ENCODE assay signal across 8 mouse cellular contexts in genomic region chr9:69988706-69989302, GRCm38 (mm10). TPM values are rescaled to one million over a fixed set of nuclear protein-coding genes. Genes with fewer than 3 reads are reported as not detected.
DNase-seq lines count a peak whose midpoint lies in the region; ATAC-seq and TF ChIP-seq lines count a peak whose summit lies in the region.

No protein-coding gene starts in this region.

- H3K4me2 ChIP-seq in embryonic facial prominence, embryonic 13.5 days: peak overlapping the region; percentile 60
- peak overlapping the region; percentile 62 for H3K4me2 ChIP-seq in hindbrain, postnatal 0 days (ENCODE audit: low read depth, low read length)
- H3K4me2 ChIP-seq in neural tube, embryonic 12.5 days (replicated peaks): peak overlapping the region; percentile 65

- 30% methylated on average over 16 of the region's 16 CpGs for WGBS in embryonic facial prominence, embryonic 13.5 days
- 35% methylated on average over 16 of the region's 16 CpGs for WGBS in hindbrain, postnatal 0 days
- 41% methylated on average over 16 of the region's 16 CpGs for WGBS in neural tube, embryonic 12.5 days

- peak overlapping the region; percentile 99 for H3K9ac ChIP-seq in embryonic facial prominence, embryonic 13.5 days
- peak overlapping the region; percentile 98 for H3K9ac ChIP-seq in hindbrain, postnatal 0 days (replicated peaks; ENCODE audit: low read length)
- H3K9ac ChIP-seq in neural tube, embryonic 12.5 days: peak overlapping the region; percentile 97; the same call in 1 of the 2 replicates

- no peak for ATAC-seq in embryonic facial prominence, embryonic 13.5 days (ENCODE audit: insufficient number of reproducible peaks, insufficient read depth, low FRiP score, low TSS enrichment, low read depth)
- ATAC-seq in hindbrain, postnatal 0 days: no peak
- ATAC-seq in neural tube, embryonic 12.5 days (ENCODE audit: low FRiP score, low read depth): no peak

- H3K4me3 ChIP-seq in layer of hippocampus, adult 2 months: peak overlapping the region; percentile 100
- H3K4me3 ChIP-seq in embryonic facial prominence, embryonic 13.5 days: peak overlapping the region; percentile 99
- peak overlapping the region; percentile 96 for H3K4me3 ChIP-seq in hindbrain, postnatal 0 days (ENCODE audit: low read length)
- peak overlapping the region; percentile 99 for H3K4me3 ChIP-seq in neural tube, embryonic 12.5 days

- peaks cover 33% of the 10 kb centered on the region for H3K4me1 ChIP-seq in embryonic facial prominence, embryonic 13.5 days
- 0 out of 2 replicates have a peak, but pooled peaks cover 5% of the 10 kb centered on the region for H3K4me1 ChIP-seq in hindbrain, postnatal 0 days (ENCODE audit: insufficient read depth, low read length)
- peaks cover 26% of the 10 kb centered on the region for H3K4me1 ChIP-seq in neural tube, embryonic 12.5 days

- H3K36me3 ChIP-seq in embryonic facial prominence, embryonic 13.5 days: peaks cover 13% of the 10 kb centered on the region
- no peaks in the 10 kb centered on the region for H3K36me3 ChIP-seq in hindbrain, postnatal 0 days (ENCODE audit: insufficient read depth, low read length)
- peaks cover 5% of the 10 kb centered on the region; the same call in 1 of the 2 replicates for H3K36me3 ChIP-seq in neural tube, embryonic 12.5 days

- H3K27me3 ChIP-seq in embryonic facial prominence, embryonic 13.5 days: no peaks in the 10 kb centered on the region
- H3K27me3 ChIP-seq in hindbrain, postnatal 0 days (ENCODE audit: insufficient read depth, low read length): no peaks in the 10 kb centered on the region
- H3K27me3 ChIP-seq in neural tube, embryonic 12.5 days (replicated peaks): no peaks in the 10 kb centered on the region

- H3K9me3 ChIP-seq in embryonic facial prominence, embryonic 13.5 days: no peaks in the 10 kb centered on the region
- H3K9me3 ChIP-seq in hindbrain, postnatal 0 days (ENCODE audit: low read length): no peaks in the 10 kb centered on the region
- no peaks in the 10 kb centered on the region for H3K9me3 ChIP-seq in neural tube, embryonic 12.5 days

- peak overlapping the region; percentile 95 for H3K27ac ChIP-seq in layer of hippocampus, adult 2 months
- peak overlapping the region; percentile 96; the same call in 1 of the 2 replicates for H3K27ac ChIP-seq in embryonic facial prominence, embryonic 13.5 days
- H3K27ac ChIP-seq in hindbrain, postnatal 0 days: peak overlapping the region; percentile 97
- peak overlapping the region; percentile 92 for H3K27ac ChIP-seq in neural tube, embryonic 12.5 days

- TF ChIP-seq CTCF in layer of hippocampus, adult 2 months (conservative IDR thresholded peaks at IDR 0.05): no peak
- no peak for TF ChIP-seq CTCF in hindbrain, postnatal 0 days (IDR thresholded peaks at IDR 0.05; ENCODE audit: low read depth)

- no peak for DNase-seq in layer of hippocampus, adult 2 months (ENCODE audit: low spot score in 2 of 2)
- no peak for DNase-seq in layer of hippocampus, postnatal 36 days
- no peak for DNase-seq in hindbrain, postnatal 0 days (ENCODE audit: low spot score)
- DNase-seq in right cerebral cortex, adult 2 months (ENCODE audit: low spot score in 2 of 2): no peak
- DNase-seq in adrenal gland, adult (ENCODE audit: inconsistent age in 2 of 2, low spot score in 1 of 2): no peak
- no peak for DNase-seq in cerebellum, postnatal 14 days

RNA-seq across cellular contexts. Expression of gene Bnip2, which starts 0.5 kb away (rescaled TPM):
- total RNA-seq in layer of hippocampus, adult 2 months (2021): 10 to 100 TPM; 36.1 to 41.4 TPM
- 10 to 100 TPM; 41.2 to 43.4 TPM for total RNA-seq in layer of hippocampus, postnatal 36 days (2021)
- polyA plus RNA-seq in embryonic facial prominence, embryonic 13.5 days (2015; fragmentation: Nextera tagmentation; extraction: Ambion mirVana): 103 and 122 TPM in 2 replicates
- 33.2 and 43.0 TPM in 2 replicates for total RNA-seq in hindbrain, postnatal 0 days (2014; rRNA removed)
- 44.3 and 48.5 TPM in 2 replicates for polyA plus RNA-seq in hindbrain, postnatal 0 days (2015; fragmentation: Nextera tagmentation; extraction: Ambion mirVana)
- polyA plus RNA-seq in neural tube, embryonic 12.5 days (2016; fragmentation: Nextera tagmentation; extraction: Ambion mirVana): 94.7 and 105 TPM in 2 replicates

RNA-seq across cellular contexts. Expression of gene Gtf2a2, which starts 23.5 kb away (rescaled TPM):
- total RNA-seq in layer of hippocampus, adult 2 months (2021): 10 to 100 TPM; 51.6 to 62.1 TPM
- 10 to 100 TPM; 54.9 to 57.0 TPM for total RNA-seq in layer of hippocampus, postnatal 36 days (2021)
- 205 and 221 TPM in 2 replicates for polyA plus RNA-seq in embryonic facial prominence, embryonic 13.5 days (2015; fragmentation: Nextera tagmentation; extraction: Ambion mirVana)
- 81.5 and 84.2 TPM in 2 replicates for total RNA-seq in hindbrain, postnatal 0 days (2014; rRNA removed)
- polyA plus RNA-seq in hindbrain, postnatal 0 days (2015; fragmentation: Nextera tagmentation; extraction: Ambion mirVana): 239 TPM in 2 replicates
- polyA plus RNA-seq in neural tube, embryonic 12.5 days (2016; fragmentation: Nextera tagmentation; extraction: Ambion mirVana): 173 and 183 TPM in 2 replicates

RNA-seq across cellular contexts. Expression of gene Gcnt3, which starts 49.1 kb away (rescaled TPM):
- total RNA-seq in layer of hippocampus, adult 2 months (2021): not detected
- total RNA-seq in layer of hippocampus, postnatal 36 days (2021): not detected
- polyA plus RNA-seq in embryonic facial prominence, embryonic 13.5 days (2015; fragmentation: Nextera tagmentation; extraction: Ambion mirVana): 0.07 TPM in 1 of 2 replicates, not detected in the other
- total RNA-seq in hindbrain, postnatal 0 days (2014; rRNA removed): not detected in 2 replicates
- 0.03 TPM in 1 of 2 replicates, not detected in the other for polyA plus RNA-seq in hindbrain, postnatal 0 days (2015; fragmentation: Nextera tagmentation; extraction: Ambion mirVana)
- not detected in 2 replicates for polyA plus RNA-seq in neural tube, embryonic 12.5 days (2016; fragmentation: Nextera tagmentation; extraction: Ambion mirVana)
